Mouse (Mus musculus) CH12.LX (cell line): Measurements from ENCODE around the gene Gm26992. TPM values are rescaled to one million over a fixed set of nuclear protein-coding genes. Genes with fewer than 3 reads are reported as not detected.

Experiments
- JUND ChIP-seq: conservative IDR thresholded peaks from 2 replicates; pipeline ENCODE4 v1.6.1; 2011; ENCODE audit warnings: low read depth, low read length, improper control_type of control experiment
- polyA plus RNA-seq: library from polyadenylated mRNA; unstranded; fragments of >175 nt; gene quantifications from 2 replicates; pipeline ENCODE4 v1.2.1, GENCODE M21; 2012; ENCODE audit warnings: low read depth; ENCODE audit not compliant: insufficient read length
- total RNA-seq, 2 experiments: library from RNA; depleted of rRNA; stranded (reverse); fragments of 300-350 nt in 1 of 2; fragments of >200 nt in 1 of 2; gene quantifications; 2 replicates each; pipeline ENCODE4 v1.2.3; 2012 to 2014

The Gm26992 gene
- total and polyA plus RNA-seq, 3 experiments: not detected

GRCm38 (mm10) chrX:103529185-103529584 lies 107.4 kb downstream of the Gm26992 start (continued):
- TF ChIP-seq JUND: no peak

Other genes with a start within 250 kb of the Gm26992 start
- gene Nap1l2, start 235.4 kb upstream of the Gm26992 start, total RNA-seq (2012; rRNA removed): 1.2 and 1.3 TPM in 2 replicates
- gene Nap1l2, start 235.4 kb upstream of the Gm26992 start, total RNA-seq (2014; rRNA removed): 3.9 and 5.6 TPM in 2 replicates
- 3.9 and 4.3 TPM in 2 replicates for gene Nap1l2, start 235.4 kb upstream of the Gm26992 start, polyA plus RNA-seq
- gene Cdx4, start 100.6 kb upstream of the Gm26992 start, total RNA-seq (2012; rRNA removed): not detected in 2 replicates
- not detected in 2 replicates for gene Cdx4, start 100.6 kb upstream of the Gm26992 start, total RNA-seq (2014; rRNA removed)
- gene Cdx4, start 100.6 kb upstream of the Gm26992 start, polyA plus RNA-seq: not detected in 2 replicates
- gene Chic1, start 65.5 kb upstream of the Gm26992 start, total RNA-seq (2012; rRNA removed): not detected in 2 replicates
- gene Chic1, start 65.5 kb upstream of the Gm26992 start, total RNA-seq (2014; rRNA removed): not detected in 2 replicates
- not detected in 2 replicates for gene Chic1, start 65.5 kb upstream of the Gm26992 start, polyA plus RNA-seq
- gene Tsx, start 7.5 kb upstream of the Gm26992 start, total RNA-seq (2012; rRNA removed): not detected in 2 replicates
- not detected in 2 replicates for gene Tsx, start 7.5 kb upstream of the Gm26992 start, total RNA-seq (2014; rRNA removed)
- gene Tsx, start 7.5 kb upstream of the Gm26992 start, polyA plus RNA-seq: not detected in 2 replicates
- 0.71 and 1.7 TPM in 2 replicates for gene Zcchc13, start 208.6 kb downstream of the Gm26992 start, total RNA-seq (2012; rRNA removed)
- not detected in 2 replicates for gene Zcchc13, start 208.6 kb downstream of the Gm26992 start, total RNA-seq (2014; rRNA removed)
- not detected in 2 replicates for gene Zcchc13, start 208.6 kb downstream of the Gm26992 start, polyA plus RNA-seq